Mouse (Mus musculus): ENCODE results near the gene Cyb561. TPM values are rescaled to one million over a fixed set of nuclear protein-coding genes. Genes with fewer than 3 reads are reported as not detected.

The Cyb561 gene
- polyA plus RNA-seq, 1 experiment from 2014 or later: 42.2 TPM

Other genes starting within 250 kb of the Cyb561 start
- gene Ace, start 14.6 kb upstream of the Cyb561 start, polyA plus RNA-seq (2015; fragmentation: Nextera tagmentation; extraction: Ambion mirVana): 4.1 and 4.2 TPM in 2 replicates
- gene Ace3, start 41.3 kb upstream of the Cyb561 start, polyA plus RNA-seq (2015; fragmentation: Nextera tagmentation; extraction: Ambion mirVana): not detected in 2 replicates
- gene Kcnh6, start 54.8 kb upstream of the Cyb561 start, polyA plus RNA-seq (2015; fragmentation: Nextera tagmentation; extraction: Ambion mirVana): 3.6 and 4.2 TPM in 2 replicates
- gene Dcaf7, start 83.5 kb upstream of the Cyb561 start, polyA plus RNA-seq (2015; fragmentation: Nextera tagmentation; extraction: Ambion mirVana): 131 and 143 TPM in 2 replicates
- gene Taco1, start 112.7 kb upstream of the Cyb561 start, polyA plus RNA-seq (2015; fragmentation: Nextera tagmentation; extraction: Ambion mirVana): 8.0 and 9.5 TPM in 2 replicates
- 13.1 and 15.9 TPM in 2 replicates for gene Map3k3, start 131.3 kb upstream of the Cyb561 start, polyA plus RNA-seq (2015; fragmentation: Nextera tagmentation; extraction: Ambion mirVana)
- not detected in 2 replicates for gene Gm10840, start 207.5 kb upstream of the Cyb561 start, polyA plus RNA-seq (2015; fragmentation: Nextera tagmentation; extraction: Ambion mirVana)
- gene Limd2, start 207.5 kb upstream of the Cyb561 start, polyA plus RNA-seq (2015; fragmentation: Nextera tagmentation; extraction: Ambion mirVana): 148 and 172 TPM in 2 replicates
- gene Strada, start 248.8 kb upstream of the Cyb561 start, polyA plus RNA-seq (2015; fragmentation: Nextera tagmentation; extraction: Ambion mirVana): 29.2 and 30.7 TPM in 2 replicates

All from neural tube, embryonic 15.5 days (tissue).